Mouse (Mus musculus) spleen, adult 2 months (tissue): Measurements from ENCODE around the gene Rnf26. TPM values are rescaled to one million over a fixed set of nuclear protein-coding genes. Genes with fewer than 3 reads are reported as not detected.

Source experiments
- DNase-seq, 2 experiments: peaks; one replicate each; pipeline versions ENCODE4 v3.0.0 to v3.0.0-alpha.2; 2012 to 2021; ENCODE audit warnings: low spot score in 2 of 2, low read depth in 1 of 2
- H3K27ac ChIP-seq: fragments of 200-500 bp; 2 replicates; pipeline ENCODE4 v1.5.1; 2012; ENCODE audit warnings: low read length, inconsistent platforms; ENCODE audit not compliant: insufficient read depth
- H3K27me3 ChIP-seq: fragments of 200-500 bp; 2 replicates; pipeline ENCODE4 v1.6.1; 2012; ENCODE audit warnings: mild to moderate bottlenecking, moderate library complexity, low read length, inconsistent platforms; ENCODE audit not compliant: control insufficient read depth, insufficient read depth
- H3K36me3 ChIP-seq: fragments of 200-500 bp; 2 replicates; pipeline ENCODE4 v1.6.1; 2012; ENCODE audit warnings: mild to moderate bottlenecking, low read length, inconsistent platforms; ENCODE audit not compliant: control insufficient read depth, insufficient read depth
- H3K4me1 ChIP-seq: fragments of 200-500 bp; 2 replicates; pipeline ENCODE4 v1.6.1; 2011; ENCODE audit warnings: inconsistent platforms; ENCODE audit not compliant: control insufficient read depth, insufficient read depth, insufficient read length
- H3K4me3 ChIP-seq: fragments of 200-500 bp; 2 replicates; pipeline ENCODE4 v1.5.1; 2011; ENCODE audit warnings: mild to moderate bottlenecking, inconsistent platforms; ENCODE audit not compliant: insufficient read depth, insufficient read length; ENCODE audit errors: extremely low read depth
- CTCF ChIP-seq: fragments of 200-500 bp; IDR thresholded peaks from 2 replicates; pipeline ENCODE4 v1.5.1; 2011; ENCODE audit warnings: mild to moderate bottlenecking, inconsistent platforms; ENCODE audit not compliant: insufficient read depth, insufficient read length, insufficient replicate concordance; ENCODE audit errors: extremely low read depth
- POLR2A ChIP-seq: fragments of 200-500 bp; IDR thresholded peaks from 2 replicates; pipeline ENCODE4 v1.6.1; 2011; ENCODE audit warnings: low read depth, low read length, inconsistent platforms
- WGBS: fragments of 180-500 bp; shearing (Covaris S2); methylation state at CpG from one replicate; pipeline ENCODE4 v1.1.7; 2018; 5-methylcytosine and 5-hydroxymethylcytosine counted together
- polyA plus RNA-seq: library from polyadenylated mRNA; depleted of rRNA; stranded (reverse); fragments of >200 nt; gene quantifications from 2 replicates; pipeline ENCODE4 v1.2.3, GENCODE M21; 2012

Gene Rnf26
- polyA plus RNA-seq, 1 experiment = 21.3 TPM

GRCm38 (mm10) chr9:44137846-44138245 is 24.5 kb upstream of the Rnf26 start:
- DNase-seq = no peak
- no peak overlapping the region for H3K27ac ChIP-seq
- no peak overlapping the region for H3K4me3 ChIP-seq
- WGBS = 15% methylated on average over 4 of the region's 4 CpGs
- H3K4me1 ChIP-seq = peaks cover 4% of the 10 kb centered on the region; the same call in 1 of the 2 replicates
- H3K36me3 ChIP-seq = peaks cover 2% of the 10 kb centered on the region; the same call in 1 of the 2 replicates
- no peak for TF ChIP-seq POLR2A
- no peak for TF ChIP-seq CTCF
- peaks cover 9% of the 10 kb centered on the region for H3K27me3 ChIP-seq

- no peak for DNase-seq
- H3K27me3 ChIP-seq = peaks cover 9% of the 10 kb centered on the region
- TF ChIP-seq POLR2A (no peak), CTCF (no peak)
- no peak overlapping the region for H3K27ac ChIP-seq
- H3K4me3 ChIP-seq = no peak overlapping the region
- no peaks in the 10 kb centered on the region for H3K36me3 ChIP-seq
- H3K4me1 ChIP-seq = peaks cover 6% of the 10 kb centered on the region; the same call in 1 of the 2 replicates
- WGBS = 65% methylated on average over 7 of the region's 7 CpGs
Measured at GRCm38 (mm10) chr9:44135731-44136411, 22.6 kb upstream of the Rnf26 start.

- Histone ChIP-seq H3K4me3 (peak overlapping the region; percentile 43; the same call in 1 of the 2 replicates), H3K27me3 (peaks cover 9% of the 10 kb centered on the region), H3K4me1 (peaks cover 12% of the 10 kb centered on the region), H3K27ac (no peak overlapping the region), H3K36me3 (no peaks in the 10 kb centered on the region)
- DNase-seq = no peak
- 5% methylated on average over 48 of the region's 49 CpGs for WGBS
- no peak for TF ChIP-seq CTCF
- no peak for TF ChIP-seq POLR2A
Measured at GRCm38 (mm10) chr9:44134851-44135730, 21.8 kb upstream of the Rnf26 start.

- Histone ChIP-seq H3K4me3 (peak within 1 kb of the TSS; percentile 43; the same call in 1 of the 2 replicates), H3K27ac (no peak within 1 kb of the TSS), H3K27me3 (peaks cover 9% of the 10 kb centered on the region), H3K36me3 (no peaks in the 10 kb centered on the region), H3K4me1 (peaks cover 17% of the 10 kb centered on the region)
- 3% methylated on average over 52 of the region's 55 CpGs for WGBS
- DNase-seq = no peak
- no peak for TF ChIP-seq POLR2A
- TF ChIP-seq CTCF = no peak
Measured at GRCm38 (mm10) chr9:44134101-44134850, 21.0 kb upstream of the Rnf26 start, which contains the start of gene Mcam. Gene Mcam, plus strand, starts transcription at chr9:44134469.

DNA sequence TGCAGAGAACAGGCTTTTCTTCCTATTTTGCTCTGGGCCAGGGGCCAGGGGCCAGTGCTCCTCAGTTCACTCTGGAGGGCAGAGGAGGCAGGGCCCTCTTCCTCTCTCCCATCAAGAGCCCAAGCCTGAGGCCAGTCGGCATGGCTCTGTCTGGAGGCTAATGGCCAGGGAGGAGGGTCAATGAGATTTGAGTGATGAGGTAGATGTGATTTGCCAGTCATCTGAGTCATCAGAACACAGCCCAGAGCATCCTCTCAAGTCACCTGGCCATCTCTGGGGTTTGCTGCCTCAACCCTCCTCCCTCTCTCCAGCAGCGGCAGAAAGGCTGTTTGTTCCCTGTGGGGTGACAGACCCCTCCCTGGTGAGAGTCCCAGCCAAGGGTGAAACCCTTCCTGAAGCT is 20.0 kb upstream of the Rnf26 start:
- Histone ChIP-seq H3K27me3 (peaks cover 9% of the 10 kb centered on the region), H3K4me1 (peaks cover 17% of the 10 kb centered on the region), H3K27ac (no peak overlapping the region), H3K4me3 (no peak overlapping the region), H3K36me3 (no peaks in the 10 kb centered on the region)
- no peak for DNase-seq
- WGBS = 30% methylated on average over 2 of the region's 2 CpGs
- TF ChIP-seq POLR2A (no peak), CTCF (no peak)

DNA sequence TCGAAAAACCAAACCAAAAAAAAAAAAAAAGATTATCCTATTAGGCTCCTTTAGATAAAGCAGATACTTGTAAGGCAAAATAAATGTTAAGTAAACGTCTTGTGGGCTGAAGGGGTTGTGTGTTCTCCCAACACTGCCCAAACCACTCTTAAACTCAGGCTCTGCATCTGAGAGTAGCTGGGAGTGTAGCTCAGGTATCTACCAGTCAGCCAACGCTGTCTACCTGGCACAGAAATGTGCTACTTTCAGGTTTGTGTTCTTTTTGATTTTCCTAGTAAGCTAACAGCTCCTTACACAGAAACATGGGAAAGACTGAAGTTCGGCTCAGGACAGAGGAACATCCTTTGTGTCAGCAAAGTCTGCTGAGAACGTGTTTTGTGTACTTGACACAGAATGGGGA is 18.9 kb upstream of the Rnf26 start:
- 77% methylated on average over 5 of the region's 5 CpGs for whole genome bisulfite sequencing
- TF ChIP-seq CTCF (no peak), POLR2A (no peak)
- no peaks in the 10 kb centered on the region for H3K36me3 ChIP-seq
- H3K4me1 ChIP-seq = peaks cover 17% of the 10 kb centered on the region
- peaks cover 9% of the 10 kb centered on the region for H3K27me3 ChIP-seq
- H3K4me3 ChIP-seq = no peak overlapping the region
- H3K27ac ChIP-seq = no peak overlapping the region
- no peak for DNase-seq

DNA sequence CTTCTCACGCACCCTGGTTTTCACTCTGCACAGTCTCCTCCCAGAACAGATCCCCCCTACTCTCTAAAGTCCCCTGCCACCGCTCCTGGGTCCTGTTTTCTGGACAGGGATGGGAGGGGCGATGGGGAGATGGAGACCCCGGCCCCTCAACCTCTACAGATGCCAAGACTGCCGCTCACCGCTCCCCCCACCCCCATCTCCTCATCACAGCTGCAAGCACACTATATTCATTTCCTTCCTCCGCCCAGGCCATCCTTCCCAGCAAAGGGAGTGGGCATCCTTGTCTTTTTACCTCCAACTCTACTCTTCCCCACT is 17.9 kb upstream of the Rnf26 start:
- no peak for TF ChIP-seq CTCF
- no peak for TF ChIP-seq POLR2A
- 44% methylated on average over 7 of the region's 7 CpGs for WGBS
- Histone ChIP-seq H3K27me3 (peaks cover 9% of the 10 kb centered on the region), H3K27ac (no peak overlapping the region; the same call in 1 of the 2 replicates), H3K36me3 (no peaks in the 10 kb centered on the region), H3K4me1 (peaks cover 17% of the 10 kb centered on the region), H3K4me3 (no peak overlapping the region)
- DNase-seq = no peak
